ENCODE assay signal across 32 mouse cellular contexts in the genomic region with DNA sequence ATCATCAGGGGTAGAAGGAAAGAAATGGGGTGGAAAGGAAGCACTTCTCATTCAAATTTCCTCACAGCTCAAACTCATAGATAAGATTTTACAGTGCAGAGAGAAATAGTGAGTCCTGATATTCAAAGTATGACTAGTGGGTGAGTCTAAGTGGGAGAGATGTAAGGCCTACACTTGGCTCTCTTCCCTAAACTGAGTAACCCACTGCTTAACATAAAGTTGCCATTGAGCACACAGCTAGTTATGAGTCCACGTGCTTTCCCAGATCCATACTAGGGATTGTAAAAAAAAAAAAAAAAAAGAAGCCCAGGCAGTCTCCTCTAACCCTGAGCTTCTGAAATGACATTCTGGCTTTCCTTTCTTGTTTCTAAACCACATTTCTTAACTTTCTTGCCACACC.
DNase-seq lines count a peak whose midpoint lies in the region; ATAC-seq and TF ChIP-seq lines count a peak whose summit lies in the region.
"Had no signal": no experiment of that assay in that cellular context is flagged by ENCODE, and none has a peak within 500 bp of the region (broad histone marks: within the 10 kb centered on the region; RNA-seq: fewer than 3 reads in every experiment).

No protein-coding gene starts in this region.

- H3K4me2 ChIP-seq in embryonic facial prominence, embryonic 12.5 days (replicated peaks), result peak overlapping the region; percentile 11; the same call in 1 of the 2 replicates
- H3K4me2 ChIP-seq in limb, embryonic 15.5 days, result no peak overlapping the region
- H3K4me2 ChIP-seq: hindbrain, embryonic 13.5 days; lung, embryonic 14.5 days; midbrain, embryonic 15.5 days; neural tube, embryonic 12.5 days had no signal

- no peak for DNase-seq in gastrocnemius, adult 2 months
- DNase-seq in gastrocnemius, postnatal 14 days, result no peak
- DNase-seq in limb, embryonic 10.5 days (ENCODE audit: low spot score), result no peak
- no peak for DNase-seq in ovary, postnatal 36 days (ENCODE audit: low spot score)
- no peak for DNase-seq in neural tube, embryonic 10.5 days (ENCODE audit: extremely low spot score, low spot score)
- no peak for DNase-seq in layer of hippocampus, adult 2 months (ENCODE audit: low spot score in 2 of 2)
- DNase-seq: adrenal gland, postnatal 10 days; cerebellum, adult 11 months; cerebellum, adult 9-10 months; cerebellum, postnatal 36 days; gastrocnemius, postnatal 25 days; heart, adult 11 months; heart, postnatal 4 days; kidney, adult 8-10 months; kidney, postnatal 4 days; layer of hippocampus, postnatal 36 days; liver; lung, embryonic 14.5 days; lung, postnatal 14 days; right cerebral cortex, postnatal 14 days had no signal

- intact Hi-C loops in gastrocnemius, adult 2 months (cut with DNase I), result no loop called here
- intact Hi-C loops in gastrocnemius, postnatal 14 days (cut with DNase I; ENCODE audit: low total_unique reads), result no loop called here

- H3K27ac ChIP-seq in gastrocnemius, adult 2 months, result 0 out of 2 replicates have a peak overlapping the region, but pooled peaks have one; percentile 31
- H3K27ac ChIP-seq in embryonic facial prominence, embryonic 12.5 days, result peak overlapping the region; percentile 41
- peak overlapping the region; percentile 59; the same call in 1 of the 2 replicates for H3K27ac ChIP-seq in limb, embryonic 10.5 days
- H3K27ac ChIP-seq in limb, embryonic 15.5 days, result peak overlapping the region; percentile 76
- no peak overlapping the region for H3K27ac ChIP-seq in layer of hippocampus, adult 2 months
- H3K27ac ChIP-seq: heart, embryonic 10.5 days; hindbrain, embryonic 13.5 days; kidney, postnatal 0 days; liver, embryonic 14.5 days; midbrain, embryonic 10.5 days; midbrain, embryonic 15.5 days; neural tube, embryonic 12.5 days had no signal

- no peaks in the 10 kb centered on the region for H3K36me3 ChIP-seq in embryonic facial prominence, embryonic 12.5 days
- H3K36me3 ChIP-seq in limb, embryonic 10.5 days, result no peaks in the 10 kb centered on the region
- H3K36me3 ChIP-seq in limb, embryonic 15.5 days, result no peaks in the 10 kb centered on the region
- H3K36me3 ChIP-seq: heart, embryonic 10.5 days; hindbrain, embryonic 13.5 days; midbrain, embryonic 10.5 days; midbrain, embryonic 15.5 days; neural tube, embryonic 12.5 days had no signal

- peaks cover 29% of the 10 kb centered on the region for H3K4me1 ChIP-seq in embryonic facial prominence, embryonic 12.5 days
- H3K4me1 ChIP-seq in limb, embryonic 10.5 days, result peaks cover 45% of the 10 kb centered on the region
- peaks cover 41% of the 10 kb centered on the region for H3K4me1 ChIP-seq in limb, embryonic 15.5 days
- H3K4me1 ChIP-seq: heart, embryonic 10.5 days; hindbrain, embryonic 13.5 days; midbrain, embryonic 10.5 days; midbrain, embryonic 15.5 days; neural tube, embryonic 12.5 days had no signal

- H3K9ac ChIP-seq in embryonic facial prominence, embryonic 12.5 days, result no peak overlapping the region
- no peak overlapping the region for H3K9ac ChIP-seq in limb, embryonic 15.5 days
- H3K9ac ChIP-seq: hindbrain, embryonic 13.5 days; liver, embryonic 14.5 days; lung, embryonic 14.5 days; midbrain, embryonic 15.5 days; neural tube, embryonic 12.5 days had no signal

- no peak overlapping the region for H3K4me3 ChIP-seq in gastrocnemius, adult 2 months
- no peak overlapping the region for H3K4me3 ChIP-seq in embryonic facial prominence, embryonic 12.5 days
- no peak overlapping the region for H3K4me3 ChIP-seq in limb, embryonic 10.5 days
- H3K4me3 ChIP-seq in limb, embryonic 15.5 days, result no peak overlapping the region
- H3K4me3 ChIP-seq in layer of hippocampus, adult 2 months, result no peak overlapping the region
- H3K4me3 ChIP-seq: erythroblast, embryonic 14.5 days; heart, embryonic 10.5 days; hindbrain, embryonic 13.5 days; midbrain, embryonic 10.5 days; midbrain, embryonic 15.5 days; neural tube, embryonic 12.5 days had no signal

- H3K27me3 ChIP-seq in embryonic facial prominence, embryonic 12.5 days, result no peaks in the 10 kb centered on the region
- H3K27me3 ChIP-seq in limb, embryonic 10.5 days (ENCODE audit: low read depth, poor library complexity, severe bottlenecking), result no peaks in the 10 kb centered on the region
- H3K27me3 ChIP-seq in limb, embryonic 15.5 days, result no peaks in the 10 kb centered on the region
- H3K27me3 ChIP-seq: hindbrain, embryonic 13.5 days; midbrain, embryonic 15.5 days; neural tube, embryonic 12.5 days had no signal

- no peaks in the 10 kb centered on the region for H3K9me3 ChIP-seq in embryonic facial prominence, embryonic 12.5 days
- no peaks in the 10 kb centered on the region for H3K9me3 ChIP-seq in limb, embryonic 10.5 days (replicated peaks)
- no peaks in the 10 kb centered on the region for H3K9me3 ChIP-seq in limb, embryonic 15.5 days
- H3K9me3 ChIP-seq: heart, embryonic 10.5 days; hindbrain, embryonic 13.5 days; midbrain, embryonic 10.5 days; midbrain, embryonic 15.5 days; neural tube, embryonic 12.5 days had no signal

- ATAC-seq in embryonic facial prominence, embryonic 12.5 days (ENCODE audit: insufficient number of reproducible peaks, insufficient read depth, low FRiP score, low TSS enrichment), result no peak
- 0 out of 2 replicates have a peak, but pooled peaks have one; percentile 1 for ATAC-seq in limb, embryonic 15.5 days (ENCODE audit: insufficient number of reproducible peaks, low FRiP score, low TSS enrichment, low read depth)
- ATAC-seq: forebrain, embryonic 16.5 days; intestine, embryonic 16.5 days; midbrain, embryonic 15.5 days had no signal

- 25% methylated on average over 1 of the region's 1 CpGs for WGBS in embryonic facial prominence, embryonic 12.5 days
- 69% methylated on average over 1 of the region's 1 CpGs for WGBS in limb, embryonic 10.5 days
- WGBS in limb, embryonic 15.5 days, result 19% methylated on average over 1 of the region's 1 CpGs

- no peak for TF ChIP-seq CTCF in gastrocnemius, adult 2 months (IDR thresholded peaks at IDR 0.05)
- TF ChIP-seq CTCF in layer of hippocampus, adult 2 months (conservative IDR thresholded peaks at IDR 0.05), result no peak
